Mouse (Mus musculus) CH12.LX (cell line): ENCODE results near the gene Ednrb. TPM values are rescaled to one million over a fixed set of nuclear protein-coding genes. Genes with fewer than 3 reads are reported as not detected.

ENCODE experiments used
- DNase-seq: peaks from one replicate; pipeline ENCODE4 v3.0.0-alpha.2; 2013; ENCODE audit errors: extremely low read depth
- H3K27ac ChIP-seq: 2 replicates; pipeline ENCODE4 v1.5.1; 2012; ENCODE audit warnings: low read depth, mild to moderate bottlenecking, control low read depth, moderate library complexity; ENCODE audit not compliant: insufficient read depth
- H3K27me3 ChIP-seq: replicated peaks from 2 replicates; pipeline ENCODE3; 2012; ENCODE audit warnings: inconsistent platforms
- H3K36me3 ChIP-seq, 2 experiments: replicated peaks in 1 of 2; 2 replicates each; pipeline versions ENCODE3 to v1.6.1; 2012; ENCODE audit warnings: inconsistent platforms in 1 of 2, low read length in 1 of 2, mild to moderate bottlenecking in 1 of 2, mixed read lengths in 1 of 2, moderate library complexity in 1 of 2; ENCODE audit not compliant: control insufficient read depth in 1 of 2, insufficient read depth in 1 of 2
- H3K4me1 ChIP-seq, 2 experiments: 2 replicates each; pipeline ENCODE4 v1.6.1; 2012; ENCODE audit warnings: inconsistent platforms in 1 of 2, moderate library complexity in 1 of 2; ENCODE audit not compliant: insufficient read depth in 2 of 2, control insufficient read depth in 1 of 2
- H3K4me2 ChIP-seq: 2 replicates; pipeline ENCODE4 v1.6.1; 2012; ENCODE audit warnings: low read depth, mild to moderate bottlenecking, control low read depth; ENCODE audit not compliant: poor library complexity, insufficient read depth, severe bottlenecking
- H3K4me3 ChIP-seq, 3 experiments: fragments of 150-350 bp in 1 of 3; sonication (generic) in 1 of 3; replicated peaks in 1 of 3; 2 replicates each; pipeline versions ENCODE3 to v1.5.1; 2011 to 2012; ENCODE audit warnings: low read depth in 2 of 3, low read length in 2 of 3, mild to moderate bottlenecking in 2 of 3, moderate library complexity in 2 of 3, control low read depth in 1 of 3, improper control_type of control experiment in 1 of 3, inconsistent platforms in 1 of 3, mixed read lengths in 1 of 3; ENCODE audit not compliant: poor library complexity in 1 of 3
- H3K79me2 ChIP-seq: replicated peaks from 2 replicates; pipeline ENCODE4 v1.6.1; 2012; ENCODE audit warnings: mild to moderate bottlenecking, moderate library complexity; ENCODE audit not compliant: control insufficient read depth, poor library complexity, insufficient read depth, severe bottlenecking; ENCODE audit errors: extremely low read depth
- H3K9ac ChIP-seq: 2 replicates; pipeline ENCODE4 v1.6.1; 2012; ENCODE audit warnings: low read depth, mild to moderate bottlenecking, control low read depth, moderate library complexity; ENCODE audit not compliant: insufficient read depth
- H3K9me3 ChIP-seq: replicated peaks from 2 replicates; pipeline ENCODE3; 2012; ENCODE audit warnings: low read length, inconsistent platforms, mixed read lengths
- BHLHE40 ChIP-seq: IDR thresholded peaks from 2 replicates; pipeline ENCODE4 v1.6.1; 2011; ENCODE audit warnings: mild to moderate bottlenecking, low read depth, low read length, improper control_type of control experiment
- IRF4 ChIP-seq: IDR thresholded peaks from 2 replicates; pipeline ENCODE4 v1.6.1; 2014; ENCODE audit warnings: low read depth, mild to moderate bottlenecking, inconsistent platforms, low read length, improper control_type of control experiment
- JUN ChIP-seq: IDR thresholded peaks from 2 replicates; pipeline ENCODE4 v1.6.1; 2011; ENCODE audit warnings: low read depth, mild to moderate bottlenecking, low read length, improper control_type of control experiment, moderate library complexity; ENCODE audit not compliant: insufficient read depth
- JUND ChIP-seq: conservative IDR thresholded peaks from 2 replicates; pipeline ENCODE4 v1.6.1; 2011; ENCODE audit warnings: low read depth, low read length, improper control_type of control experiment
- MAFK ChIP-seq: IDR thresholded peaks from 2 replicates; pipeline ENCODE4 v1.6.1; 2011; ENCODE audit warnings: low read length, improper control_type of control experiment; ENCODE audit not compliant: insufficient replicate concordance
- MAX ChIP-seq: IDR thresholded peaks from 2 replicates; pipeline ENCODE4 v1.6.1; 2011; ENCODE audit warnings: low read length, improper control_type of control experiment
- MAZ ChIP-seq: IDR thresholded peaks from 2 replicates; pipeline ENCODE4 v1.6.1; 2012; ENCODE audit warnings: low read depth, mild to moderate bottlenecking, inconsistent platforms, low read length, improper control_type of control experiment, moderate library complexity
- MYC ChIP-seq: IDR thresholded peaks from 2 replicates; pipeline ENCODE4 v1.6.1; 2011; ENCODE audit warnings: low read depth, mild to moderate bottlenecking, improper control_type of control experiment, low read length
- NELFE ChIP-seq: IDR thresholded peaks from 2 replicates; pipeline ENCODE4 v1.6.1; 2011; ENCODE audit warnings: low read depth, low read length, improper control_type of control experiment
- NRF1 ChIP-seq: IDR thresholded peaks from 2 replicates; pipeline ENCODE4 v1.6.1; 2014; ENCODE audit warnings: low read depth, mild to moderate bottlenecking, inconsistent platforms, low read length, improper control_type of control experiment, moderate library complexity
- PAX5 ChIP-seq: IDR thresholded peaks from 2 replicates; pipeline ENCODE4 v1.6.1; 2012; ENCODE audit warnings: low read length, inconsistent platforms, mixed read lengths
- RAD21 ChIP-seq: IDR thresholded peaks from 2 replicates; pipeline ENCODE4 v1.6.1; 2011; ENCODE audit warnings: low read depth, mild to moderate bottlenecking, low read length, improper control_type of control experiment, moderate library complexity
- TBP ChIP-seq: conservative IDR thresholded peaks from 2 replicates; pipeline ENCODE4 v1.6.1; 2011; ENCODE audit warnings: low read depth, low read length, improper control_type of control experiment
- USF1 ChIP-seq: IDR thresholded peaks from 2 replicates; pipeline ENCODE4 v1.6.1; 2014; ENCODE audit warnings: low read depth, mild to moderate bottlenecking, inconsistent platforms, low read length, improper control_type of control experiment
- ZC3H11A ChIP-seq: IDR thresholded peaks from 2 replicates; pipeline ENCODE4 v1.6.1; 2012; ENCODE audit warnings: low read depth, mild to moderate bottlenecking, inconsistent platforms, low read length, improper control_type of control experiment
- ZKSCAN1 ChIP-seq: IDR thresholded peaks from 2 replicates; pipeline ENCODE4 v1.6.1; 2012; ENCODE audit warnings: low read depth, inconsistent platforms, low read length, improper control_type of control experiment, borderline replicate concordance
- ZNF384 ChIP-seq: IDR thresholded peaks from 2 replicates; pipeline ENCODE4 v1.6.1; 2012; ENCODE audit warnings: low read depth, low read length, improper control_type of control experiment, inconsistent platforms
- dilution Hi-C: fragments of 300-500 bp; cut with MboI; formaldehyde crosslinking; loops from 2 replicates; pipeline ENCODE4 v1.14.3; 2020; ENCODE audit warnings: low sequenced_read_pairs; ENCODE audit not compliant: extremely low pct_unique_long_range_greater_than_20kb, extremely low pct_ligation_motif_present
- in situ Hi-C: fragments of 300-500 bp; cut with MboI; formaldehyde crosslinking; loops from 3 replicates; pipeline ENCODE4 v1.14.3; 2019; ENCODE audit warnings: low sequenced_read_pairs, low pct_ligation_motif_present, low pct_unique_long_range_greater_than_20kb, mixed read lengths
- polyA plus RNA-seq: library from polyadenylated mRNA; unstranded; fragments of >175 nt; gene quantifications from 2 replicates; pipeline ENCODE4 v1.2.1, GENCODE M21; 2012; ENCODE audit warnings: low read depth; ENCODE audit not compliant: insufficient read length
- total RNA-seq, 2 experiments: library from RNA; depleted of rRNA; stranded (reverse); fragments of 300-350 nt in 1 of 2; fragments of >200 nt in 1 of 2; gene quantifications; 2 replicates each; pipeline ENCODE4 v1.2.3; 2012 to 2014

Gene Ednrb
- total and polyA plus RNA-seq, 3 experiments: not detected

- Histone ChIP-seq H3K79me2 (no peaks in the 10 kb centered on the region), H3K4me1 (no peaks in the 10 kb centered on the region), H3K9me3 (no peaks in the 10 kb centered on the region), H3K4me3 (no peak overlapping the region), H3K9ac (no peak overlapping the region), H3K27ac (no peak overlapping the region), H3K36me3 (no peaks in the 10 kb centered on the region), H3K27me3 (no peaks in the 10 kb centered on the region), H3K4me2 (no peak overlapping the region)
- DNase-seq: no peak
- dilution Hi-C loops: no loop called here
- in situ Hi-C loops: no loop called here
- TF ChIP-seq NELFE (no peak), USF1 (no peak), ZC3H11A (no peak), PAX5 (no peak), NRF1 (no peak), RAD21 (no peak)
These were observed 64.9 kb downstream of the Ednrb start for GRCm38 (mm10) chr14:103779276-103779675.

- no peak for DNase-seq
- Histone ChIP-seq H3K9me3 (no peaks in the 10 kb centered on the region), H3K79me2 (no peaks in the 10 kb centered on the region), H3K9ac (no peak overlapping the region), H3K4me1 (no peaks in the 10 kb centered on the region), H3K27ac (no peak overlapping the region), H3K27me3 (no peaks in the 10 kb centered on the region), H3K4me2 (peak overlapping the region; percentile 59), H3K36me3 (no peaks in the 10 kb centered on the region), H3K4me3 (no peak overlapping the region)
- in situ Hi-C loops (no loop called here), dilution Hi-C loops (no loop called here)
- TF ChIP-seq JUND: no peak
- no peak for TF ChIP-seq NRF1
- no peak for TF ChIP-seq ZNF384
- TF ChIP-seq JUN: no peak
- no peak for TF ChIP-seq MAZ
- no peak for TF ChIP-seq MYC
- no peak for TF ChIP-seq TBP
- TF ChIP-seq BHLHE40: peak; percentile 79
- TF ChIP-seq NELFE: no peak
These were observed 65.6 kb downstream of the Ednrb start for GRCm38 (mm10) chr14:103778533-103779151.

GRCm38 (mm10) chr14:103778009-103778431, 66.2 kb downstream of the Ednrb start:
- H3K4me1 ChIP-seq: no peaks in the 10 kb centered on the region
- H3K79me2 ChIP-seq: no peaks in the 10 kb centered on the region
- H3K27ac ChIP-seq: no peak overlapping the region
- in situ Hi-C loops (no loop called here), dilution Hi-C loops (no loop called here)
- peak overlapping the region; percentile 59 for H3K4me2 ChIP-seq
- DNase-seq: no peak
- H3K36me3 ChIP-seq: no peaks in the 10 kb centered on the region
- H3K27me3 ChIP-seq: no peaks in the 10 kb centered on the region
- no peaks in the 10 kb centered on the region for H3K9me3 ChIP-seq
- H3K4me3 ChIP-seq: no peak overlapping the region
- H3K9ac ChIP-seq: no peak overlapping the region
- TF ChIP-seq NELFE (no peak), MAFK (no peak), ZKSCAN1 (no peak), IRF4 (no peak), MAZ (no peak), USF1 (no peak), JUND (no peak), ZNF384 (no peak), MAX (no peak)
